Mouse (Mus musculus) limb, embryonic 15.5 days (tissue): Measurements from ENCODE around the gene Rptor. TPM values are rescaled to one million over a fixed set of nuclear protein-coding genes. Genes with fewer than 3 reads are reported as not detected.

Experiments
- ATAC-seq: fragments of 200-750 bp; cut with Nextera tagmentation; 2 replicates; pipeline ENCODE4 v1.8.0; 2017; ENCODE audit warnings: low read depth, moderate TSS enrichment; ENCODE audit not compliant: insufficient number of reproducible peaks, low FRiP score, low TSS enrichment
- H3K27ac ChIP-seq: fragments of 300-500 bp; sonication (generic); 2 replicates; pipeline ENCODE4 v1.5.1; 2015; ENCODE audit warnings: moderate library complexity, mild to moderate bottlenecking, inconsistent platforms
- H3K27me3 ChIP-seq: fragments of 300-500 bp; sonication (generic); 2 replicates; pipeline ENCODE4 v1.6.1; 2015; ENCODE audit warnings: inconsistent platforms
- H3K36me3 ChIP-seq: fragments of 300-500 bp; sonication (generic); 2 replicates; pipeline ENCODE4 v1.6.1; 2015; ENCODE audit warnings: inconsistent platforms
- H3K4me1 ChIP-seq: fragments of 300-500 bp; sonication (generic); 2 replicates; pipeline ENCODE4 v1.6.1; 2015; ENCODE audit warnings: inconsistent platforms
- H3K4me2 ChIP-seq: fragments of 300-500 bp; sonication (generic); 2 replicates; pipeline ENCODE4 v1.6.1; 2015; ENCODE audit warnings: mild to moderate bottlenecking, inconsistent platforms
- H3K4me3 ChIP-seq: fragments of 300-500 bp; sonication (generic); 2 replicates; pipeline ENCODE4 v1.5.1; 2015; ENCODE audit warnings: mild to moderate bottlenecking, inconsistent platforms
- H3K9ac ChIP-seq: fragments of 300-500 bp; sonication (generic); 2 replicates; pipeline ENCODE4 v1.6.1; 2015; ENCODE audit warnings: inconsistent platforms
- H3K9me3 ChIP-seq: fragments of 300-500 bp; sonication (generic); 2 replicates; pipeline ENCODE4 v1.6.1; 2016; ENCODE audit warnings: inconsistent platforms
- WGBS: fragments of 180-500 bp; shearing (Covaris S2); methylation state at CpG from one replicate; pipeline ENCODE4 v1.1.7; 2015; 5-methylcytosine and 5-hydroxymethylcytosine counted together
- polyA plus RNA-seq: library from polyadenylated mRNA; unstranded; fragments of >200 nt; fragmentation: Nextera tagmentation; extraction: Ambion mirVana; gene quantifications from 2 replicates; pipeline ENCODE4 v1.2.1, GENCODE M21; 2015

The Rptor gene
- polyA plus RNA-seq: 8.3 and 9.0 TPM in 2 replicates

DNA sequence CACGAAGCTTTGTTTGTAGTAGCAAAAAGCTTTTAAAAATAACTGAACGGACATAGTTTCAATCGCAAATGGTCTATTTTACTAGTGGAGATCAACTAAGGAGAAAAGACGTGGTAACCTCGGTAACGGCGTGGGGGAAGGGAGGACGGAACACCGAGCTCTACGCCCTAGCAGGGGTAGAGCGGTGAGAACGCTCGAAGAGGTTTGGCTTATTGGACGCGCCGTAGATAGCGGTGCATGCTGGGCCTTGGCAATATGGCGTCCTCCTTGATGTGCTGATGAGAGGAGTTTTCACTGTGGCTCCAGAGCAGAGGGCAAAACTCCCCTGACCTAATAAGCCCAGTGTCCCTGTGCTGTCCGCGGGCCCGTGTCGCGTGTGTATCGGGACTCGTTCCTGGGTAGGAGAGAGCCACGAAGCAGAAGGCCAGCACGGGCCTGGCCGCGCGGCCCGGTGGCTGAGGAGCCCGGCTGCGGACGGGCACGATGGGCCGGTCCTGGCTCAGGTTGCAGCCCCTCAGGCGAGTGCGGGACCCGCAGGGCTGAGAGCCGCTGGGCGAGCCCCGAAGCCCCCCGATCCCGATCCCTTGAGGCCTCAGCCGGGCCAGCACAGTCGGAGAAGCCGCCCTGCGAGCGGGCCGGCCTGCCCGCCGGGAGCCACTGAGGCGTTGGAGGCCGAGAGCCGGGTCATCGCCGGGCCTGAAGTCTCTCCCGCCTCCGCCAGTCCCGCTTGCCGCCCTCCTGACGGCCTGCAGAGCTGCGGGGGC lies at the start of gene Rptor:
TSS of gene Rptor (plus strand) at position 143 of the 764 bp plus-strand sequence.
- Histone ChIP-seq H3K9ac (peak within 1 kb of the TSS; percentile 86), H3K4me3 (peak within 1 kb of the TSS; percentile 76), H3K36me3 (peaks cover 7% of the 10 kb centered on the region), H3K27me3 (no peaks in the 10 kb centered on the region), H3K27ac (peak within 1 kb of the TSS; percentile 81), H3K4me2 (peak within 1 kb of the TSS; percentile 86), H3K9me3 (no peaks in the 10 kb centered on the region), H3K4me1 (peaks cover 11% of the 10 kb centered on the region)
- peak; percentile 97 for ATAC-seq
- WGBS: under 1% methylated on average over 55 of the region's 63 CpGs

DNA sequence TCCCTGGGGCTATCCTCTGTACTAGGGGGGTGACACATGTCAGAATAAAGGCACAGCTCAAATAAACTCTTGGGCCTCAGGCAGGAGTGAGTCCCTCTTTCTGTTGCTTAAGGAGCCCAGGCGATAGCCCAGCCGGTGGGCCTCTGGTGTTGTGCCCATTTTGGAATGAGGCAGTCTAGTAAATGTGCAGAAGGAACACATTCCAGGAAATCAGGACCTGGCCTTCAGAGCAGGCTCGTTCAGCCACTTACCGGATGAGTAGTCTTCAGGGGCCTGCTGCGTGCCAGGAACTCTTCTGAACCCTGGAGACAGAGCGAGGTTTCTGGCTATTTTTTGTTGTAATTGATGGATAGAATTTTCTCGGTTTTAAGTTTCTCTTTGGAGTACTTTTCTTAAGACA lies 48.0 kb upstream of the Rptor start:
- Histone ChIP-seq H3K4me1 (peaks cover 28% of the 10 kb centered on the region), H3K9me3 (no peaks in the 10 kb centered on the region), H3K9ac (no peak overlapping the region), H3K4me3 (no peak overlapping the region), H3K27ac (no peak overlapping the region), H3K36me3 (no peaks in the 10 kb centered on the region), H3K4me2 (no peak overlapping the region), H3K27me3 (peaks cover 48% of the 10 kb centered on the region)
- WGBS: 51% methylated on average over 7 of the region's 7 CpGs
- ATAC-seq: no peak

DNA sequence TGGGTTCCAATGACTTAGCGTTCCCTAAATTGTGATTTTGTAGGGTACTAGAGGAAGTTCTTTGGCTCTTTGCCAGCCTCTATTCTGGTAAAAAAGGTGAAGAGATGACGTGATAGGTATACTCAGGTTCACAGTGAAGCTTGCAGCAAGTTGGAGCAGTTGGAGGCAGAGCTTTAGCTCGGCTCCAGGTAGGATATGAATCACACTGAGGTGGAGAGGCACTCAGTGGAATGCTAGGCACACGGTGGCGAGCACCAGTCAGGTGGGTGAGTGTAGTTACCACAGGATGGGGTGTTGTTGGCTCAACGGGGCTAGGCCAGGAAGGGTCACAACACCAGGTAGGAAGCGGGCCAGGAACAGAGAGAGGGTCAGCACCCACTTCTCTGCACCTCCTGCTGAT lies 47.5 kb upstream of the Rptor start:
- Histone ChIP-seq H3K4me3 (no peak overlapping the region), H3K36me3 (no peaks in the 10 kb centered on the region), H3K4me1 (peaks cover 28% of the 10 kb centered on the region), H3K27ac (no peak overlapping the region), H3K9me3 (no peaks in the 10 kb centered on the region), H3K27me3 (peaks cover 43% of the 10 kb centered on the region), H3K4me2 (no peak overlapping the region), H3K9ac (no peak overlapping the region)
- 67% methylated on average over 7 of the region's 7 CpGs for WGBS
- no peak for ATAC-seq

DNA sequence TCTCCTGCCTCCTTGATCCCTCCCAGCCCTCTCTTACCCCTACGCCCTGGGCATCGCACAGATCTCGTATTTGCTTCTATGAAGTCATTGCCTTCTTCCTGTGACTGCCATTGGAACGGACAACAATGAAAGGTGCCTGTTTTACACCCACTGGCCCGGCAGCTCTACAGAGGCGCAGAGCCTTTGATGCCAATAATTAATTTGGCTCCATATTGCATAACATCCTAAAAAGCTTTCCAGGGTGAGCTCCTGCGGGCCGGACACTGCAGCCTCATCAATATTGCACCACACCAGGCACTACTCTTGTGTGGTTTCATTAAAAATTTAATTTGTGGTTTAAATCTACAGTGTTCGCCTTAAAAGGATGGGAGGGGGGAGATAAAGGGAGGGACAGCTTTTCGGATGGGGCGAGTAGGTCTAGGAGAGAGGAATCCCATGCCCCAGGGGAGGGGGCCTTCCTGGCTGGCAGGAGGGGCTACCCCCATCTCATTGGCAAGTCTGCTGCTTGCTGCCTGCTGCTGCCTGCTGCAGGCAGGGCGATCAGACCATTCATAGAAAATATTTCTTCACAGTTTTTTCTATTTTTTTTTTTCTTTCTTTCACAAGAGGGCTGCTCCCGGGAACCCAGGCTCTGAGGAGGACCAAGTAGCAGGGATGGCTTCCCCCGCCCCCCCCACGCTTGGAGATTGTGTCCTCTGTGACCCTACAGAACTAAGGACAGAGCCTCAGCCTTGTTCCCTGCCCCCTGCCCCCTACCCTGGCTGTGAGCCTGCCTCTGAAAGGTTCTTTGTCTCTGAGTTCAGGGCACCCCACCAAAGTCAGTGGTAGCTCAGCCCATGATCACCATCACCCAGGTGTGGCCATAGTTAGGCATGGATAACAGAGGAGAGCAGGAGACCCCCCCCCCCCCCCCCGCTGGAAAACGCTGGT lies 44.5 kb upstream of the Rptor start:
- no peak for ATAC-seq
- peaks cover 23% of the 10 kb centered on the region for H3K27me3 ChIP-seq
- no peak overlapping the region for H3K9ac ChIP-seq
- peaks cover 25% of the 10 kb centered on the region for H3K4me1 ChIP-seq
- H3K27ac ChIP-seq: no peak overlapping the region
- 22% methylated on average over 15 of the region's 17 CpGs for WGBS
- no peak overlapping the region for H3K4me2 ChIP-seq
- no peaks in the 10 kb centered on the region for H3K9me3 ChIP-seq
- no peaks in the 10 kb centered on the region for H3K36me3 ChIP-seq
- no peak overlapping the region for H3K4me3 ChIP-seq

DNA sequence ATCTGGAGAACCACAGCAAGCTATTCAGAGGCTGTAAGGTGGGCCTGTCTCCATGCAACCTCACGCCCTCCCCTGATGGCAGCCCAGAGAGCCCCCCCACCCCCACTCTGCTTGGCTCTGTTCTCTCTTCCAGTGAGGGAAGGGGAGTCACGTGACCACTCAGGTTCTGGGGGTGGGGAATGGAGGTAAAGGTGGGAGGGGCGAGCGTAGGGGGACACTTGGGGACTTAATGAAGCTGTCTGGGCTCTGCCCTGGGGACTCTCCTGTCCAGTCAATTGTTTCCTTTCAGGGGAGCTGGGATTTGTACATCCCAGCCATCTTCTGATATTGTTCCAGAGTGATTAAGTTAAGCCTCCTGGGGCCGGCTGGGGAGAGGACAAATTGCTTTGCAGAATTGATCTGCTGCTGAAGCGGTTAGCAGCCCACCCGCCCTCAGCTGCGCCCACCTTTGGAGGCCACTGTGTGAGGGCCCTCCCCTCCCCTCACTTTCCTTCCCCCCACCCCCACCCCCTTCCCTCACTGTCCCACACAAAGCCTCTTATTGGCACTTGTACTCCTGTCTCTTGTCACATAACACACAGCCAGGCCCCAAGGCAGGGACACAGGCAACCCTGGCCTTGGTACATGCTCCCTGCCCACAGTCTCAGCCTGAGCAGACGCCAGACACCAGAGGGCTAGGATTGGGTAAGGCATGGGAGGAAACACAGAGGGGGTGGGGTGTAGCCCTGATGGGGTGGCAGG lies 43.7 kb upstream of the Rptor start:
- no peak for ATAC-seq
- Histone ChIP-seq H3K9ac (no peak overlapping the region), H3K36me3 (no peaks in the 10 kb centered on the region)

DNA sequence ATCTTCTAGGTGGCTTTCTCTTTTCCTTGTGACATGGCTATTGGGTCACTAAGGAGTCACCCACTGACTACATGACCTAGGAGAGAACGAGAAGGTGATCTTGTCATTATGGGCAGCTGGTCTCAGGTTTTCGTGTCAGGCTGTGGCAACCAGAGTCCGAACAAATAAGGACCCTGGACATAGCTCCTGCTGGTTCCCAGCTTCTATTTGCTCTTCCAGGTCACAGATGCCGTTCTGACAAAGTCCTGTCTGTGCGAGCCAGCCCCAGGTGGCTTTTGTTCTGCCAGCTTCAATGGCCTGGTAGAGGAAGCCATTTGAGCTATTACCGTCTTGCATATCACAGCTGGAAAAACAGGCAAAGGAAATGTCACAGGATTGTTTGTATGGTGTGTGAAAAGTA lies 40.4 kb upstream of the Rptor start:
- no peak overlapping the region for H3K9ac ChIP-seq
- H3K27me3 ChIP-seq: peaks cover 37% of the 10 kb centered on the region
- no peaks in the 10 kb centered on the region for H3K9me3 ChIP-seq
- no peak for ATAC-seq
- WGBS: 54% methylated on average over 6 of the region's 6 CpGs
- peaks cover 25% of the 10 kb centered on the region for H3K4me1 ChIP-seq
- H3K36me3 ChIP-seq: no peaks in the 10 kb centered on the region
- no peak overlapping the region for H3K4me2 ChIP-seq
- H3K27ac ChIP-seq: no peak overlapping the region
- H3K4me3 ChIP-seq: no peak overlapping the region

More for the DNA sequence above, 43.7 kb upstream of the Rptor start:
- H3K4me3 ChIP-seq: no peak overlapping the region
- WGBS: 16% methylated on average over 9 of the region's 9 CpGs
- no peaks in the 10 kb centered on the region for H3K9me3 ChIP-seq
- peaks cover 28% of the 10 kb centered on the region for H3K27me3 ChIP-seq
- no peak overlapping the region for H3K4me2 ChIP-seq
- H3K27ac ChIP-seq: no peak overlapping the region
- peaks cover 27% of the 10 kb centered on the region for H3K4me1 ChIP-seq

DNA sequence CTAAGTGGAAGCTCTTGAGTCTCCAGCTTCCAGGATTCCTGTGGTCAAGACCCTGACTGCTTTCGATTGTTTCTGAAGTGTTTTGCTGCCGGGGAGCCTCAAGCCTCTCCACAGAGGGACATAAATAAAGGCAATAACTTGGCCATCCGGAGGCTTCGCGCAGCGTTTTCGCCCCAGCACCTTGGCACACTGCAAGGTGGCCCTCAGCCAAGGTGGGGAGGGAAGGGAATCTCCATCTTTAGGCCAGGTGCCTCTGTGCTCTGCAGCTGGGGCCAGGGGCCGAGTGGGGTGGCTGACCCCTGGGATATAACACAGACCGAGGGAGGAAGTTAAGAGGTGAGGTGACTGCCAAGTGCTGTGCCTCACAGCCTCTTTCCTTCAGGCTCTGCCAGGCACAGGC lies 39.5 kb upstream of the Rptor start:
- H3K9ac ChIP-seq: no peak overlapping the region
- H3K4me3 ChIP-seq: no peak overlapping the region
- 48% methylated on average over 9 of the region's 9 CpGs for WGBS
- H3K27ac ChIP-seq: no peak overlapping the region
- no peaks in the 10 kb centered on the region for H3K9me3 ChIP-seq
- peaks cover 36% of the 10 kb centered on the region for H3K27me3 ChIP-seq
- no peaks in the 10 kb centered on the region for H3K36me3 ChIP-seq
- no peak for ATAC-seq
- H3K4me1 ChIP-seq: peaks cover 23% of the 10 kb centered on the region
- no peak overlapping the region for H3K4me2 ChIP-seq

DNA sequence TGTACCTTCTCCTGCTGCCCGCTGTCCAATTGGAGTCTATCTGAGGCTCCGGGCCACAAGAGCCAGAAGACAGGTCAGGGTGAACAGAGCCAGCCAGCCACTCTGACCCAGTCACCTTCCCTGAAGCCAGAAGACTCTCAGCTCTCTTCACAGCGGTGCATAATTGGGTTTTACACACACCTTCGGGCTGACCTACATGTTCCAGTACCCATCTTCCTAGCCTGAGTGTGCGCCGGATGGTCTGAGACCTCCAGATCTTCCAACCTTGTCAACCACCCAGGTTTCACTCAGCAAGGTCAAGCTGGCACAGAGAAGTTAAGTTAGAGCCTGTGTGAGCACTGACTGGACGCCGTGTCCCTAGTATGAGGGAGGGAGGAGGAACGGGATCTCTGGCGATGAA lies 38.3 kb upstream of the Rptor start:
- no peak for ATAC-seq
- Histone ChIP-seq H3K4me1 (peaks cover 11% of the 10 kb centered on the region), H3K9ac (no peak overlapping the region), H3K27ac (no peak overlapping the region), H3K9me3 (no peaks in the 10 kb centered on the region), H3K4me3 (no peak overlapping the region), H3K27me3 (peaks cover 36% of the 10 kb centered on the region), H3K4me2 (no peak overlapping the region), H3K36me3 (no peaks in the 10 kb centered on the region)
- WGBS: 82% methylated on average over 10 of the region's 10 CpGs

DNA sequence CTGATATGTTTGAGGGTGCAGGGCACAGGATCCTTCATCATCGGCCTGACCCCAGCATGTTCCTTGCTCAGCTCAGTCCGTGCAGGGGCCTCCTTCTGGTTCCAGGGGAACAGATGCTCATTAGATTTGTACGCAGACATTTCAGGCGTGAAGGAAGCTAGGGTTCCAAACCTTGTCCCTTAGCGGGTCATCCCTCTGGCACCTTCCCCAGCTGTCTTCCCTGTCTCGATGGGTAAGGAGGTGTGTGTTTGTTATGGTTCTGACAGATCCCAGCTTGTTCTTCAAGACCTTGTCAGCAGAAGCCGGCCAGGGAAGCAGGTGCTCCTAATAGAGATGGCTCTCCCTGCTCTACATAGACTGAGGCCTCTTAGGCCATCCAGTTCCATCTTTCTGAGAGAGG lies 37.7 kb upstream of the Rptor start:
- H3K4me2 ChIP-seq: no peak overlapping the region
- H3K27me3 ChIP-seq: peaks cover 36% of the 10 kb centered on the region
- no peak overlapping the region for H3K9ac ChIP-seq
- H3K9me3 ChIP-seq: no peaks in the 10 kb centered on the region
- H3K4me1 ChIP-seq: peaks cover 9% of the 10 kb centered on the region; the same call in 1 of the 2 replicates
- H3K36me3 ChIP-seq: no peaks in the 10 kb centered on the region
- WGBS: 60% methylated on average over 7 of the region's 7 CpGs
- no peak overlapping the region for H3K27ac ChIP-seq
- no peak overlapping the region for H3K4me3 ChIP-seq
- ATAC-seq: no peak

DNA sequence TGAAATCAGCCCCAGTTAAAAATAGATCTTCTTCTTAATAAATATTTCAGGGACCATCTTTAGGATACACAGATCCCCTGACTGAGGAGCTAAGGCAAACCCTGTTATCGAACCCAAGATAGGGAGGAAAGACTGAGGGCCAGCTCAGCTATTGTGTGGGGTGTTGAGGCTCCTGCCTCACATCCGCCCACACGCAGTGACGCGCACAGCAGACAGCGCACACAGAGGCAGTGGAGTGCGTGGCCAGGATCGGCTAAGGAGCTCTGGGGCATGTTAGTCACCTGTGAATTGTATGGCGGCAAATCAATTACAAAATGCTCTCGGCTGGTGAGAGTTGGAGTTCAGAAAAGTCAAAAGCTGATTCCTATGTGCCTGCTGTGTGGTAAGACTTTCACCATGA lies 37.0 kb upstream of the Rptor start:
- no peak for ATAC-seq
- H3K9ac ChIP-seq: no peak overlapping the region
- 33% methylated on average over 10 of the region's 10 CpGs for WGBS

DNA sequence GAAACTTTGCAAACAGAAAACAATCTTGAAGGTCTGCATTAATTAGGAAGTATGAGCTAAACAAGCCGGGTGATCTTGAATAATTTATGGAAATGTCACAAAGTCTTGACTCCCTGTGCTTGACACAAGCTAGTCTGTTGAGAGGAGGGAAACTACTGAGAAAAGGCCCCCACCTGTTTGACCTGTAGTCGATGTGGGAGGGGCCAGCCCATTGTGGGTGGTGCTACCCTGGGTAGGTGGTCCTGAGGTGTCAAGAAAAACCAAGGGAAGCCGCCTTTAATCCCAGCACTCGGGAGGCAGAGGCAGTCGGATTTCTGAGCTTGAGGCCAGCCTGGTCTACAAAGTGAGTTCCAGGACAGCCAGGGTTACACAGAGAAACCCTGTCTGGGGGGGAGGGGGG lies 36.5 kb upstream of the Rptor start:
- 46% methylated on average over 5 of the region's 5 CpGs for WGBS
- no peak for ATAC-seq

More for the DNA sequence above, 37.0 kb upstream of the Rptor start:
- no peaks in the 10 kb centered on the region for H3K36me3 ChIP-seq
- H3K4me3 ChIP-seq: no peak overlapping the region
- no peak overlapping the region for H3K4me2 ChIP-seq
- no peak overlapping the region for H3K27ac ChIP-seq
- peaks cover 36% of the 10 kb centered on the region for H3K27me3 ChIP-seq
- H3K4me1 ChIP-seq: peaks cover 9% of the 10 kb centered on the region; the same call in 1 of the 2 replicates
- no peaks in the 10 kb centered on the region for H3K9me3 ChIP-seq

More for the DNA sequence above, 36.5 kb upstream of the Rptor start:
- Histone ChIP-seq H3K9ac (no peak overlapping the region), H3K27me3 (peaks cover 36% of the 10 kb centered on the region), H3K4me1 (peaks cover 9% of the 10 kb centered on the region; the same call in 1 of the 2 replicates), H3K9me3 (no peaks in the 10 kb centered on the region), H3K36me3 (no peaks in the 10 kb centered on the region), H3K4me3 (no peak overlapping the region), H3K27ac (no peak overlapping the region), H3K4me2 (no peak overlapping the region)
